Mouse (Mus musculus) retina, postnatal 7 days (tissue): ENCODE data around the gene Pla2g2d.

Source experiments
- DNase-seq: peaks from one replicate; pipeline ENCODE4 v3.0.0-alpha.2; 2012; ENCODE audit warnings: low read depth, low spot score

Gene Pla2g2d

GRCm38 (mm10) chr4:138775435-138775834 lies at the start of gene Pla2g2d:
Gene Pla2g2d (plus strand): TSS chr4:138775735.
- no peak for DNase-seq

GRCm38 (mm10) chr4:138725751-138726150 lies 49.8 kb upstream of the Pla2g2d start:
- no peak for DNase-seq

- no peak for DNase-seq
Measured at GRCm38 (mm10) chr4:138729018-138729703, 46.4 kb upstream of the Pla2g2d start.

GRCm38 (mm10) chr4:138734105-138734504 lies 41.4 kb upstream of the Pla2g2d start:
- no peak for DNase-seq

- no peak for DNase-seq
Measured at GRCm38 (mm10) chr4:138734863-138735262, 40.7 kb upstream of the Pla2g2d start.

GRCm38 (mm10) chr4:138737031-138737430 lies 38.5 kb upstream of the Pla2g2d start, which contains the start of gene Ubxn10:
Gene Ubxn10 (minus strand): TSS chr4:138737167.
- no peak for DNase-seq

GRCm38 (mm10) chr4:138739136-138739851 lies 36.2 kb upstream of the Pla2g2d start:
- no peak for DNase-seq

- DNase-seq = no peak
Measured at GRCm38 (mm10) chr4:138745884-138746283, 29.7 kb upstream of the Pla2g2d start.

GRCm38 (mm10) chr4:138746866-138747265 lies 28.7 kb upstream of the Pla2g2d start:
- no peak for DNase-seq

GRCm38 (mm10) chr4:138747851-138748250 lies 27.7 kb upstream of the Pla2g2d start:
- no peak for DNase-seq

GRCm38 (mm10) chr4:138748369-138749072 lies 27.0 kb upstream of the Pla2g2d start:
- DNase-seq = peak; percentile 46

- no peak for DNase-seq
Measured at GRCm38 (mm10) chr4:138752603-138753002, 22.9 kb upstream of the Pla2g2d start.

GRCm38 (mm10) chr4:138753608-138754007 lies 21.9 kb upstream of the Pla2g2d start:
- no peak for DNase-seq

GRCm38 (mm10) chr4:138754432-138754831 lies 21.1 kb upstream of the Pla2g2d start:
- DNase-seq = no peak

GRCm38 (mm10) chr4:138755439-138755838 lies 20.1 kb upstream of the Pla2g2d start:
- no peak for DNase-seq

GRCm38 (mm10) chr4:138755983-138756382 lies 19.6 kb upstream of the Pla2g2d start:
- DNase-seq = no peak

GRCm38 (mm10) chr4:138757416-138757815 lies 18.1 kb upstream of the Pla2g2d start, which contains the start of gene Pla2g2f:
Gene Pla2g2f (minus strand): TSS chr4:138757626.
- no peak for DNase-seq

GRCm38 (mm10) chr4:138762266-138762665 lies 13.3 kb upstream of the Pla2g2d start:
- DNase-seq = no peak

- DNase-seq = no peak
Measured at GRCm38 (mm10) chr4:138771970-138772369, 3.6 kb upstream of the Pla2g2d start.

- no peak for DNase-seq
Measured at GRCm38 (mm10) chr4:138772386-138772785, 3.1 kb upstream of the Pla2g2d start.

- DNase-seq = no peak
Measured at GRCm38 (mm10) chr4:138777417-138778407, 2.2 kb downstream of the Pla2g2d start.
